Mouse (Mus musculus) layer of hippocampus, postnatal 10 days (tissue): ENCODE measurements around the gene Lgals1. TPM values are rescaled to one million over a fixed set of nuclear protein-coding genes. Genes with fewer than 3 reads are reported as not detected.

Experiments
- microRNA-seq, 2 experiments: library from miRNA; unstranded; fragments of <30 nt; microRNA quantifications; one replicate each; pipeline ENCODE4 v1.2.0; 2021
- total RNA-seq, 2 experiments: library from RNA; stranded (reverse); gene quantifications; 2 replicates each; pipeline ENCODE4 v1.2.3; 2021

Gene Lgals1
- total RNA-seq, 2 experiments from 2014 or later, result 31.2 to 37.7 TPM

Small RNAs within 50 kb of the gene (microRNA-seq; reads per million reads assigned to microRNA genes)
- 1.1 to 2.0 reads per million in 2 experiments for gene Mir6955

Other genes starting within 250 kb of the Lgals1 start
- gene Elfn2, start 208.0 kb upstream of the Lgals1 start, total RNA-seq, result 100 to 1,000 TPM; 127 to 138 TPM
- gene Mfng, start 153.2 kb upstream of the Lgals1 start, total RNA-seq, result 10 to 100 TPM in 1 of 2 experiments, 1 to 10 TPM in 1; 9.2 to 10.4 TPM
- 1 to 10 TPM; 5.8 to 6.0 TPM for gene Card10, start 123.7 kb upstream of the Lgals1 start, total RNA-seq
- gene Cdc42ep1, start 84.1 kb upstream of the Lgals1 start, total RNA-seq, result 1 to 10 TPM; 7.6 to 8.5 TPM
- gene Lgals2, start 71.2 kb upstream of the Lgals1 start, total RNA-seq, result not detected
- gene Gga1, start 49.5 kb upstream of the Lgals1 start, total RNA-seq, result 10 to 100 TPM; 56.8 to 58.0 TPM
- gene Gm49510, start 27.1 kb upstream of the Lgals1 start, total RNA-seq, result not detected
- 10 to 100 TPM in 1 of 2 experiments, 1 to 10 TPM in 1; 8.6 to 12.1 TPM for gene Sh3bp1, start 27.0 kb upstream of the Lgals1 start, total RNA-seq
- 100 to 1,000 TPM; 135 to 139 TPM for gene Pdxp, start 12.8 kb upstream of the Lgals1 start, total RNA-seq
- gene Nol12, start 8.2 kb downstream of the Lgals1 start, total RNA-seq, result 10 to 100 TPM; 43.0 to 43.2 TPM
- gene Triobp, start 21.0 kb downstream of the Lgals1 start, total RNA-seq, result 10 to 100 TPM; 26.4 to 28.9 TPM
- gene H1f0, start 101.7 kb downstream of the Lgals1 start, total RNA-seq, result 10 to 100 TPM; 80.6 to 80.7 TPM
- gene Galr3, start 115.2 kb downstream of the Lgals1 start, total RNA-seq, result under 1 TPM; 0.33 to 0.48 TPM
- gene Ankrd54, start 136.2 kb downstream of the Lgals1 start, total RNA-seq, result 10 to 100 TPM; 19.5 to 22.2 TPM
- 100 to 1,000 TPM in 1 of 2 experiments, 10 to 100 TPM in 1; 94.6 to 102 TPM for gene Eif3l, start 148.5 kb downstream of the Lgals1 start, total RNA-seq
- 10 to 100 TPM; 30.4 to 33.0 TPM for gene Micall1, start 182.2 kb downstream of the Lgals1 start, total RNA-seq
- gene Polr2f, start 214.3 kb downstream of the Lgals1 start, total RNA-seq, result 100 to 1,000 TPM; 120 to 138 TPM
- 10 to 100 TPM; 14.7 to 15.4 TPM for gene 1700088E04Rik, start 214.5 kb downstream of the Lgals1 start, total RNA-seq
- gene Sox10, start 238.5 kb downstream of the Lgals1 start, total RNA-seq, result 10 to 100 TPM; 35.7 to 38.0 TPM